In the genomic region with DNA sequence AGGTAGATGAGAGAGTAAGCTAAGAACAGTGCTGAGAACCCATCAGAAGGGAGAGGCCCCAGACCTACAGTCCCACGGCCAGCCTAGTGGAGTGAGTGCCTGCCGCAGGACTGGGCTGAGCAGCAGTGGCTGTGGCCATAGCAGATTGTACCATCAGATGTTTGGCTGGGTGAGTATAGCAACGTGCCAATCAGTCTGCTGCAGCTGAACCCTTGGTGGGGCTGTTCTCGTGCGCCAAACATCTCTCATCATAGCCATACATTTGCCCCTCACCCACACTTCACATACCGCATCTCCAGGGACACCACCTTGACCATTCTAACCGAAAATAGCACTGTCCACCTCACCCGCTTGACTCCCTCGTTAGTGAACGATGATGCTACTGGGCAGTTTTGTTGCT, we compare ENCODE assay signal across 15 mouse cellular contexts. TPM values are rescaled to one million over a fixed set of nuclear protein-coding genes. Genes with fewer than 3 reads are reported as not detected.
DNase-seq lines count a peak whose midpoint lies in the region; ATAC-seq lines count a peak whose summit lies in the region.
"Had no signal": no experiment of that assay in that cellular context is flagged by ENCODE, and none has a peak within 500 bp of the region (broad histone marks: within the 10 kb centered on the region; RNA-seq: fewer than 3 reads in every experiment).

No protein-coding gene starts in this region.

- ATAC-seq in cerebellum, adult (ENCODE audit: insufficient number of reproducible peaks, low FRiP score, low TSS enrichment) = peak; percentile 70
- ATAC-seq: forebrain, embryonic 16.5 days; inflammation-experienced regulatory T-cells, adult 6 months; intestine, postnatal 0 days had no signal

- DNase-seq in cerebellum, adult 9-10 months = no peak
- peak; percentile 51 for DNase-seq in heart, adult 11 months
- no peak for DNase-seq in heart, postnatal 14 days
- DNase-seq in cerebellum, postnatal 10 days = peak; percentile 57 to 59
- DNase-seq in lung, postnatal 14 days = no peak
- no peak for DNase-seq in adrenal gland, postnatal 36 days
- DNase-seq: adrenal gland, postnatal 10 days; B cell, adult 2 months; gastrocnemius, postnatal 10 days; heart, adult 2 months; kidney, adult 8-10 months had no signal

- intact Hi-C loops in heart, postnatal 14 days (cut with DNase I) = no loop called here

RNA-seq across cellular contexts. Expression of a gene that starts 45.4 kb away (rescaled TPM):
- 1 to 10 TPM; 7.6 to 8.8 TPM for total RNA-seq in heart, postnatal 14 days (2021)
- 10 to 100 TPM; 15.3 to 15.7 TPM for total RNA-seq in adrenal gland, postnatal 36 days (2021)

RNA-seq across cellular contexts. Expression of a gene that starts 46.5 kb away (rescaled TPM):
- 1 to 10 TPM; 4.0 to 4.2 TPM for total RNA-seq in heart, postnatal 14 days (2021)
- 1 to 10 TPM; 6.0 to 7.1 TPM for total RNA-seq in adrenal gland, postnatal 36 days (2021)

Comparison
In these comparisons a context has a peak if more than half of its experiments do, and no peak if none do; other contexts are left out.
1. DNase-seq: peak in heart, adult 11 months (single experiment) and cerebellum, postnatal 10 days (2 of 2); none in cerebellum, adult 9-10 months (single experiment), heart, postnatal 14 days (0 of 2), lung, postnatal 14 days (single experiment) and adrenal gland, postnatal 36 days (0 of 2).